Mouse (Mus musculus): ENCODE results near the gene Hspa2.
"Not testable (repeated sequence)": the region's sequence is repeated elsewhere in the genome, so short reads cannot be mapped to it uniquely, and the experiment has no call there.

The Hspa2 gene

DNA sequence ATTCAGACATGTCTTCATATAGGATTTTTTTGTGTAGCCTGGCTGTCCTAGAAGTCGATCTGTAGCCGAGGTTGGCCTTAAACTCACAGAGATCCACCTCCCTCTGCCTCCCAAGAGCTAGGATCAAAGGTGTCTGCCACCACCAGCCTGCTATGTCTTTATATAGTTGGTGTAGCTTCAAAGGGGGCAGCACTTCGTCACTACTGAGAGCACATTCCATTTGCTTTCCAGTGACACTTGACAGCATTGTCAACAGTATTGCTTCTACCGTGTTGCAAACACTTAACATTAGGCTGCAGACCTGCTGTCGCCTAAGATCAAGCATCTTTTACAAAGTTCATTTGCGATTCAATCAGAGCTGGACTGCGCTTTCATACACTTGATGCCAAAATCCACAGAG, 30.1 kb downstream of the Hspa2 start:
- no peak for DNase-seq (ENCODE audit: low spot score)

DNA sequence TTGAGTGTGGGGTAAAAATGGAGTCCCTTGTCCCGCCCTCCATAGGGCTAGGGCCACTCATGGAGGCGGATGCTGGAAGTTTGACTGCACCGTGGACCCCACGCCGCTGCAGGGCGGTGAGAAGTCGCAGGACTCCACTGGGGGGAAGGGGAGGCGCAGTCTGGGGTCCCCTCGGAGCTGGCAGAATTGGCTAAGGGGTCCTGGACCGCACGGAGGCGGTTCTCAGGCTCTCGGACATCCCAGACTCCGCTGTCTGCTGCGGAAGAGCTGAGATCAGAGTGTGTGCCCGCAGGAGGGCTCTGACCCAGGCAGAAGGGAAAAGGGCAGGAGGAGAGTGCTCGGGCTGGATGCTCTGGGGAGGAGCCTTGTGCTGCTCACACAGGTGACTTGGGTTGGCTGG, 31.1 kb downstream of the Hspa2 start:
- peak; percentile 20 for DNase-seq (ENCODE audit: low spot score)

DNA sequence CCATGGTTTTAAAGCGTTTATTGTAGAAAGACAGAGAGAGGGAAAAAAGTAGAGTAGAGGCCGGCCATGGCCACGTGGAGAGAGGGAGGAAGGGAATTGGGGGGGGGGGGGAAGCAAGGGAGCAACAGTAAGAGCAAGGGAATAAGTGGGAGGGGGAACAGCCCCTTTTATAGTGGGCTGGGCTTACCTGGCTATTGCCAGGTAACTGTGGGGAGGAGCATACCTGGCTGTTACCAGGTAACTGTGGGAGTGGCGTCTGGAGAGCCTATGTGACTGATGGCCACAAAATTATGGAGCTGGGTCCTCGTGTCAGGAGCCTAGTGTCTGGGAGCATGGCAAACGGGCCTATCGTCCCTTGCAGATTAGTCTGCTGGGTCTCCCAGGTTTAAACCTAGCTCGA, 31.6 kb downstream of the Hspa2 start:
- DNase-seq (ENCODE audit: low spot score): no peak

DNA sequence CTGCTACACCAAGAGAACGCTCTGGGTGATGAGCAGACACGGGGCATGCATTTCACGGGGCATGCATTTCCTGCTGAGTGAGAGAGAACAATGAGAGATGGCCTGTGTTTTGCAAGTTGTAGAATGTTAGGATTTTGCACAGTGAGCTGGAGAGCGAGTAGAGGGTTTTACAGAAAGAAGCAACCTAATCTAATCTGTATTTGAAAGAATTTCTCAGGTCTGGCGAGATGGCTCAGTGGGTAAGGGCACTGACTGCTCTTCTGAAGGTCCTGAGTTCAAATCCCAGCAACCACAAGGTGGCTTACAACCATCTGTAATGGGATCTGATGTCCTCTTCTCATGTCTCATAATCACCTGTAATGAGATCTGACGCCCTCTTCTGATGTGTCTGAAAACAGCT, 39.5 kb downstream of the Hspa2 start:
- DNase-seq (ENCODE audit: low spot score): not testable (repeated sequence)

- DNase-seq (ENCODE audit: low spot score): no peak
Measured at GRCm38 (mm10) chr12:76444359-76444772, 40.4 kb downstream of the Hspa2 start.

DNA sequence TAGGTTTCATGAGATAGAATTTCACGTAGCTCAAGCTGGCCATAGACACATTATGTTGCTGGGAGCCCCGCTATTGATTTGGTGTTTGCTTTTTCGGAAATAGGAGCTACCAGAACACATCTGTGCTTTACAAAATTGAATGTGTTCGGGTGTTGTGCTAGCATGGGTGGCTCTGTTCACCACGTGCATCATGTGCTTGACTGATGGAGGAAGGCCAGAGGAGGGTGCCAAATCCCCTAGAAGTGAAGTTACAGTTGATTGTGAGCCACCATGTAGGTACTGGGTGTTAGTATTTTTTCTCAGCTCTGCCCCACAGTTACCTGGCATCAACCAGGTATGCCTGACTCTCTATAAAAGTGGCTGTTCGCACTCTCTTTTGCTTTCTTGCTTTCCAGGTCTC, 40.9 kb downstream of the Hspa2 start:
- no peak for DNase-seq (ENCODE audit: low spot score)

GRCm38 (mm10) chr12:76446201-76446600, 42.2 kb downstream of the Hspa2 start:
- no peak for DNase-seq (ENCODE audit: low spot score)

DNA sequence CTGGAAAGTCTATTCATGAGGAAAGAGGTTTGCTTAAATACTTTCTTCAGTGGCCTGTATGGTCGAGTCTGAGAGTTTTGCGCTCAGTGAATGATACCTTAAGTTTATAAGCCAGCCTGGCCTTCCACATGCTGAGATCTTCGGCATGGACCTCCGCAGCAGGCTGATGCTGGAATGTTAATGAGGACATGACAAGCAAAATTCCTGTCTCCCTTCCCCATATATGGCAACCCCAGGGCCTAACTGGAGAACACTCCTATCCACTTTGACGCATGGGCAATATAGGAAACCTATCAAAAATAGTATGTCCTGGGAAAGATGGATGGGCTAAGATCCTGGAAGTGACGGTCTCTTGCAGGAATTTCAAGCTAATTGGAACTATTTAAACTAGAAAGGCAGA, 44.2 kb downstream of the Hspa2 start:
- no peak for DNase-seq (ENCODE audit: low spot score)

DNA sequence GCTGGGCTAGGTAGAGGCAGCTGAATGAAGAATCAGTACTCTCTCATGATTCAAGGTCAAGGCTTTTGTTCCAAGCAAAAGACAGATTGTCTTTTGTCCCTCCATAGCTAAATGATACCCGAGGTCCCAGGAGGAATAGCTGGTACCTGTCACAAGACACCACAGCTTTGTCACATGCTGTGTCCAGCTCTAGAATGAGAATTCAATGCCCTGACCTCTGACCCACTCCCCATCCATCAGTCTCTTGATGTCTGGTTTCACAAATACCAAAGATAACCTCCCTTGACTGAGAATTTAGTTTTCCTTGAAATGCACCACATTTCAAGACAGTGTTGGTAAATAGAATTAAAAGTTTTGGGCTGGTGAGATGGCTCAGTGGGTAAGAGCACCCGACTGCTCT, 48.2 kb downstream of the Hspa2 start:
- DNase-seq (ENCODE audit: low spot score): no peak
